8 mouse cellular contexts compared by ENCODE assay signal in genomic region chr11:118355640-118356039, GRCm38 (mm10). TPM values are rescaled to one million over a fixed set of nuclear protein-coding genes. Genes with fewer than 3 reads are reported as not detected.
A peak's percentile ranks its signal among the peaks of the same experiment; 100 is the strongest.
DNase-seq lines count a peak whose midpoint lies in the region; ATAC-seq and TF ChIP-seq lines count a peak whose summit lies in the region.

Timp2 (minus strand) TSS chr11:118355740.

- ATAC-seq in heart, embryonic 13.5 days (ENCODE audit: extremely low read depth, insufficient number of reproducible peaks, low FRiP score, low TSS enrichment) = no peak
- ATAC-seq in neural tube, embryonic 13.5 days (ENCODE audit: low read depth) = no peak
- no peak for ATAC-seq in cerebellum, adult (ENCODE audit: insufficient number of reproducible peaks, low FRiP score, low TSS enrichment)

- peak within 1 kb of the TSS; percentile 84 for H3K4me2 ChIP-seq in heart, embryonic 13.5 days
- H3K4me2 ChIP-seq in neural tube, embryonic 13.5 days = peak within 1 kb of the TSS; percentile 87

- intact Hi-C loops in left cerebral cortex, adult 2 months (cut with DNase I) = loop anchor here (2.0 kb wide), 1 partner anchor 39 kb away; no protein-coding TSS in a partner anchor
- intact Hi-C loops in left cerebral cortex, postnatal 14 days (cut with DNase I) = loop anchor here (2.0 kb wide), 1 partner anchor 65 kb away; the partner anchor contains the start of gene Usp36

- peak within 1 kb of the TSS; percentile 97 for H3K9ac ChIP-seq in heart, embryonic 13.5 days
- peak within 1 kb of the TSS; percentile 95 for H3K9ac ChIP-seq in neural tube, embryonic 13.5 days

- peaks cover 10% of the 10 kb centered on the region for H3K36me3 ChIP-seq in heart, embryonic 13.5 days
- no peaks in the 10 kb centered on the region for H3K36me3 ChIP-seq in neural tube, embryonic 13.5 days

- no peak for DNase-seq in left cerebral cortex, adult 2 months (ENCODE audit: extremely low spot score in 1 of 2, low spot score in 2 of 2)
- DNase-seq in left cerebral cortex, adult 11 months (ENCODE audit: low spot score) = no peak
- no peak for DNase-seq in left cerebral cortex, postnatal 14 days (ENCODE audit: low spot score in 2 of 2)
- DNase-seq in ovary, postnatal 36 days (ENCODE audit: low spot score) = no peak

- 37% methylated on average over 6 of the region's 6 CpGs for WGBS in heart, embryonic 13.5 days
- WGBS in neural tube, embryonic 13.5 days = 31% methylated on average over 6 of the region's 6 CpGs

- no peak for TF ChIP-seq CTCF in left cerebral cortex, adult 2 months (IDR thresholded peaks at IDR 0.05)

- no peaks in the 10 kb centered on the region for H3K27me3 ChIP-seq in heart, embryonic 13.5 days (replicated peaks)
- H3K27me3 ChIP-seq in neural tube, embryonic 13.5 days = no peaks in the 10 kb centered on the region

- no peaks in the 10 kb centered on the region for H3K9me3 ChIP-seq in heart, embryonic 13.5 days
- no peaks in the 10 kb centered on the region for H3K9me3 ChIP-seq in neural tube, embryonic 13.5 days

- H3K27ac ChIP-seq in left cerebral cortex, adult 2 months = peak within 1 kb of the TSS; percentile 89
- H3K27ac ChIP-seq in brown adipose tissue, adult 24 weeks (replicated peaks; ENCODE audit: low read depth, low read length) = peak within 1 kb of the TSS; percentile 15; the same call in 1 of the 2 replicates
- H3K27ac ChIP-seq in heart, embryonic 13.5 days (replicated peaks) = peak within 1 kb of the TSS; percentile 91
- peak within 1 kb of the TSS; percentile 89 for H3K27ac ChIP-seq in neural tube, embryonic 13.5 days (replicated peaks)

- peak within 1 kb of the TSS; percentile 71 for H3K4me3 ChIP-seq in left cerebral cortex, adult 2 months
- peak within 1 kb of the TSS; percentile 74 for H3K4me3 ChIP-seq in brown adipose tissue, adult 24 weeks (ENCODE audit: insufficient read depth, low read depth, low read length)
- peak within 1 kb of the TSS; percentile 88 for H3K4me3 ChIP-seq in heart, embryonic 13.5 days
- peak within 1 kb of the TSS; percentile 75 for H3K4me3 ChIP-seq in neural tube, embryonic 13.5 days

- no peaks in the 10 kb centered on the region for H3K4me1 ChIP-seq in brown adipose tissue, adult 24 weeks (ENCODE audit: control insufficient read depth, insufficient read depth, insufficient read length, low read length)
- peaks cover 41% of the 10 kb centered on the region for H3K4me1 ChIP-seq in heart, embryonic 13.5 days
- H3K4me1 ChIP-seq in neural tube, embryonic 13.5 days (replicated peaks) = peaks cover 35% of the 10 kb centered on the region

RNA-seq across cellular contexts. Expression of gene Timp2, which starts in this region (rescaled TPM):
- 100 to 1,000 TPM; 221 to 255 TPM for total RNA-seq in left cerebral cortex, adult 2 months (2021)
- polyA plus RNA-seq in brown adipose tissue, adult 24 weeks (2012; ENCODE audit: insufficient read depth, insufficient read length, missing spikeins) = 46.0 and 69.1 TPM in 2 replicates
- 61.0 and 63.6 TPM in 2 replicates for polyA plus RNA-seq in heart, embryonic 13.5 days (2015; fragmentation: Nextera tagmentation; extraction: Ambion mirVana)
- 100 to 1,000 TPM; 287 to 330 TPM for total RNA-seq in left cerebral cortex, postnatal 14 days (2021)
- 56.4 and 57.5 TPM in 2 replicates for polyA plus RNA-seq in neural tube, embryonic 13.5 days (2015; fragmentation: Nextera tagmentation; extraction: Ambion mirVana)

Comparison
In these comparisons a context has a peak if more than half of its experiments do, and no peak if none do; other contexts are left out.
1. H3K27ac ChIP-seq: peak in every context shown above with its lines; median percentile 91 in heart, embryonic 13.5 days; 89 in left cerebral cortex, adult 2 months; 89 in neural tube, embryonic 13.5 days; 15 in brown adipose tissue, adult 24 weeks.